Mouse (Mus musculus) CD4-positive helper T cell, adult 2 months (primary cell): ENCODE results near the gene Arfgap2.

Experiments used
- DNase-seq: peaks from one replicate; pipeline ENCODE4 v3.0.0-alpha.2; 2012; ENCODE audit warnings: low read depth, missing footprints, low spot score

Arfgap2 gene

DNA sequence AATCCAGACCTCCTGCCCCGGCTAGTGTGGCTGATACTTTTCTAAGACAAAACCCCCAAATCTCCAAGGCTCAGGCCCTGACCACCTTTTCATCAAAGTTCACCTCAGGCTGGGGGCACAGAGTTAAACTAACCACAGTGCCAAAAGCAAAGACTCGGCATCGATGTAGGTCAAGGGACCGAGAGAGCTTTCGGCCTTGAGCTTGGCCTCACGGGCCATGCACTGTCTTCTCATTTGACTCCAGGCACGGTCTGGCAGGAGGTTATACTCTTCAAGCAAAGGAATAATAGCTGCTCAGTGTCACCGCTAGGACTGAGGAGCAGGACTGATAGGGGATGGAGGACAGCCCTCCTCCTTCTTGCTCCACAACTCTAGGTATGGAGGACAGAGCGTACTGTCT, 41.2 kb downstream of the Arfgap2 start:
- no peak for DNase-seq

DNA sequence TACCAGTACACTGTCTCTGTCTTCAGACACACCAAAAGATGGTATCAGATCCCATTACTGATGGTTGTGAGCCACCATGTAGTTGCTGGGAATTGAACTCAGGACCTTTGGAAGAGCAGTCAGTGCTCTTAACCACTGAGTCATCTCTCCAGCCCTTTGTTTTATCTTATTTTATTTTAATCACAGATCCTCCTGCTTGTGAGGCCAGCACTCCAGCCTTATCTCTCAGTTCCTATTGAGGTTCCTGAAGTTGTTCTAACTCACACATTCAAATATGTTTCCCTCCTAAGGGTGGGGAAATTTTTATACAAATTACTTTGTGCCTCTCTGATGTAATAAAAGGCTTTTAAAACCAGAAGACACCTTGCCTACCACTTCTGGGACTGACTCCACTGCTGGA, 41.8 kb downstream of the Arfgap2 start:
- no peak for DNase-seq

DNA sequence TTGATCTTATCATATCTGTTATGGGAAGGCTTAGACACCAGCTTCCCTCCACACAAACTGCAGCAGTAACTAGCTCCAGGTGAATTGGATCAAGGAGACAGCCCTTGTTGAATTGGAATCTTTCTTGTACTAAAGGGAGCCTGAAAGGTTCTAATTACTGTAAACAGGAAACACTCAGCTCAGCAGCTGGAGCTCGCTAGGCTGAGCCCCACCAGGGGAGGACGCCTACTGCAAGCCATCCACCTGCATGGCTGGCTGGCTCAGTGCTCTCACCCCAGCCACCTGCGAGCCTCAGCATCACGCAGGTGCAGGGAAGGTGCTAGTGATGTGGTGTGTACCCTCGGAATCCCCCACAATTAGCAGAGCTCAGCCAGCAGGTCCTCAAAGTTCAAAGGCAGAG, 43.9 kb downstream of the Arfgap2 start:
- DNase-seq = peak; percentile 6

DNA sequence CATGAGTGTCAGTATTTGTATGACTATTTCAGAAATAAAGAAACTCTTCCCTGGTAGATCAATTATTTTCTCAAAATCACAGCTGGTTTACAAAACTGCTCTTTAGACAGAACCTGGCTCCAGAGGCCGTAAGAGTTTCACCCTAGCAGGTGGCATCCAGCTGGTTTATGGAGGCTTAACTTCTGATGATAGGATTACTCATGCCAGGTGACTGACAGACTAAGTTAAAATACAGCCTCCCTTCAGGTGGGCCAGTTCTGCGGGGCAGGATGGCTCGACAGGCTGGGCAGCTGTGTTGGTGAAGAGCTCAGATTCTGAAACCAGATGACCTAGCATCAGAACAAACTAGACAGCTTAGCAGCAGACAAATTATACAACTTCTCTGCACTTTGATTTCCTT, 44.8 kb downstream of the Arfgap2 start:
- no peak for DNase-seq

DNA sequence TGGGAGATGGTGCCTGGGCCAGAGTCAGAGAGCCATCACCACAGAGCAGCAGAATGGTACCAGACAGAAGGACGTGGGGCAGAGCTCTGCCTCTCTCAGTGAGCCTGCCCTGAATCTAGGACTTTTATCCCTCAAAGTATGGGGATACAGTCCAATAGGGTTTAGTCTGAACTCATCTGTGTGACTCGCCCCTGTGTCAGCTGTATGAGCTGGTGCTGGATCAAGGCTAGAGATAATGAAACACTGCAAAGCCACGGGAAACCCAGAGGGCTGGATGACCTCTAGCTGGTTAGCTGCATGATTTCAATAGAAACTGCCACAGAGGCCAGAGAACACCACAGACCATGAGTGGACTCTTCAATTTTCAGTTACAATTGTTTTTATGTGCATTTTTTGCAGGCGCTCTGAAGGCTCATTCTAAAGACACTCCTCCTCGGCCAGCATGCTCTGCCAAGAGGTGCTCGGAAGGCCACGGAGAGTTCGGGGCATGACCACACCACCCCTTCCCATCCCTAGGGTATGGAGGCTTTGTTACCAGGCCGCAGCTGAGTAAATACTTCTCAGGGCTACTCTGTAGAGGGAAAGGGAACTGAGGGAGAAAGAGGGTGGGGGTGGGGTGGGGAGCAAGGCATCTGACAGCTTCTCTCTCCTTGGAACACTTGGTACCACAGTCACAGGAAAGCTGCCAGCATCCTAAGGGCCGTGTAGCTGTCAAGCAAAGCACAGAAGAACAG, 48.0 kb downstream of the Arfgap2 start:
- DNase-seq = no peak

DNA sequence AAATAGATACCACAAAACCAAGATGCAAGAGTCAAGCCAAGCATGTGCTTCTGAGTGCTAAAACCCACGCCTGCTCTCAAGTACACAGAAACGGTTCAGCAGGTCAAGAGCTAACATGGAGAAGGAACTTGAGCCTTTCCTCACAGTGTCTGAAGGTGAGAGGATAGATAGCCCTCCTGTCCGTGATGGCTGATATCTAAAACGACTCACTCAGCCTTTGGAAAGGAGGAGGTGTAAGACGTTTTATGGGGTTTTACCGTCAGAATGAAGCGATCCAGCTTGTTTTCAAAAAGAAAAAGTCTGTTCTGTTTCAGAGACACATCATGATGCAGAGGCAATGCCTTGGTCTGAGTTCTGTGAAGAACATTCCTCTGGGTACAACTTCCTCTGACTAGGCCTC, 49.4 kb downstream of the Arfgap2 start:
- DNase-seq = no peak

DNA sequence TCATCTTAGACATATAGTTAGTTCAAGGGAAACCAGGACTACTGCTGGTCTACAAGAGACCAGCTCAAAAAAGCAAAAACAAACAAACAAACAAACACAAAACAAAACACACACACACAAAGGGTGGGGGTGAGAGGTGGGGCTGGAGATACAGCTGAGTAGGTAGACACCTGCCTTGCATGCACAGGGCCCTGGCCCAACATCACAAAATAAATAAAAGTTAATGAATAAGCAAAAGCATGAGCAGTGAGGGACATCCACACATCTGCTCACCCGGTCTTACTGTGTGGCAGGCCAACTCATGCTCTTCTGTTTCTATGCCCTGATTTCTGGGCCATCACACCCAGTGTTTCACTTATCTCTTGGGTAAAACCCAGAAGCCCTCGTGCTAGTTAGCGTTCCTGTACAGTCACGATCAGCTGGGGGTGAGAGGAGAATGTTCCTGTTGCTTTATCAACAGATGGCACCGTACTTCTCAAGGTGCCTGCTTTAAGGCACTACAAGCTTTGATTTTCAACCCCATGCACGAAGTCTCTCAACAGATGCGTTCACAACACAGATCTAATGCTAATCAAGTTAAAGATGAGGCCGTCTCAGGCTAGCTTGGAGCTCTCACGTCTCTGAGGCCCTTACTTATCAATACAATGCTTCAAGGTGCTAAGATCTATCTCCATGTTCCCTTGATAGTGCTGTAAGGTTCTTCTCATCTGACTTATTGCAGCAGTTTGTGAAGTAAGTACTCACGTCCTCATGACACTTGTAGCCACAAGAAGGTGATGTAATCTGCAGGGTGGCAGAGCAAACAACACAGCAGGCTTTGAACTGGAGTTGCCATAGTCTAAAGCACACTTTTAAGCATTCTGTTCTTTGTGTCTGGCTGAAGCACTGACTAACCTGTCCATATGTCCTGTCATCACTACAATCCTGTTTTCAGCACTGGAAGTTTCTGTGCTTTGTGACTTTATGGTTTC, 56.1 kb downstream of the Arfgap2 start:
- DNase-seq = no peak

DNA sequence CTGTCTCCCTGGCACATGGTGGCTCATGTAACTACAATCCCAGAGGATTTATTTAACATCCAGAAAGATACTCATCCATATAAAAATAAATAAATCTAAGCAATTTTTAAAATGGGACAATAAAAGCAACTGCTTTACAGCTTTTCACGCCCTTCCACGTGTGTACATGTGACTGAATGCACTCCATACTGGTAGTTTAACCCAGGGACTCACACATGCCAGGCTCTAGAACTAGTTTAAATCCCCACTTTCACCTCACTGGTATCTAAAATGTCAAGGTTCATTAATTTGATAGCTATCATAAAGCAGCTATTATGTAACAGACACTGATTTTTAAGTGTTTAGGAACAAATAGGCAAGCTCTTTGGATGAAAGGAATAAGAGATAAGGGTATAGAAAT, 57.1 kb downstream of the Arfgap2 start:
- DNase-seq = no peak

DNA sequence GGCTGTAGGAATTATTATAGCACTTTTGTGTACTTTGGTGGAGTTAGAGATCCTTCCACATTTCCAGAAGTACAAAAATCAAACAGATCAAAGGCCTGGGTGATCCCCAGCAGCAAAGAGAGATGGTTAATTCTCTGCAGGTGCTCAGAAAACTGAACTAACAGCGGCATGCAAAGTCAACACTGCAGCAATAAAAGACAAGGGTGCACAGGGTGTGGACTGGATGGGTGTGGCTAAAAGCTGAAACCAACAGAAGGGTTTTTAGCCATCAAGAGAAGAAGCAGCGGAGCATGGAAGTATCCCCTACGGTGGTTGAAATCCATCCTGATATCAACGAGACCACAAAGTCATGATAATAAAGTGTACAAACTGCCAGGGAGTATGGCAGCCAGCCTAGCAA, 57.7 kb downstream of the Arfgap2 start:
- no peak for DNase-seq

DNA sequence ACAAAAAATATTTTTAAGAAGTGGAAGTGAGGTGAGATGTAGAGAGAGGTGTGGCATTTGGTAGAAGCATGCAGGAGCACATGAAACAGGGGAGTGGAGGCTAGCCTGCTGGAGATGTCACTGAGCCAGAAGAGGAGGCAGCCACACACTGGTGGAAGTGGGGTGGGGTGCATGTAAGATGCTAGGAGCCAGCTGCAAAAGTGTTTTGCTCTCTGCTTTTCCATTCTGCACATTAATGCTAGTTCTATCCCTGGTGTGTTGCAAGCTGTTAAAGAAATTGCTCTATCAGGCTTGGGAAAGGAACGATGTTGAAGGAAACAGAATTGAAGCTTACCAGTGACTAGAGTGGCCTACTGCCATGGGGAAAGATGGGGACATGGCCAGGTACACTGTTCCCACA, 59.6 kb downstream of the Arfgap2 start:
- no peak for DNase-seq

DNA sequence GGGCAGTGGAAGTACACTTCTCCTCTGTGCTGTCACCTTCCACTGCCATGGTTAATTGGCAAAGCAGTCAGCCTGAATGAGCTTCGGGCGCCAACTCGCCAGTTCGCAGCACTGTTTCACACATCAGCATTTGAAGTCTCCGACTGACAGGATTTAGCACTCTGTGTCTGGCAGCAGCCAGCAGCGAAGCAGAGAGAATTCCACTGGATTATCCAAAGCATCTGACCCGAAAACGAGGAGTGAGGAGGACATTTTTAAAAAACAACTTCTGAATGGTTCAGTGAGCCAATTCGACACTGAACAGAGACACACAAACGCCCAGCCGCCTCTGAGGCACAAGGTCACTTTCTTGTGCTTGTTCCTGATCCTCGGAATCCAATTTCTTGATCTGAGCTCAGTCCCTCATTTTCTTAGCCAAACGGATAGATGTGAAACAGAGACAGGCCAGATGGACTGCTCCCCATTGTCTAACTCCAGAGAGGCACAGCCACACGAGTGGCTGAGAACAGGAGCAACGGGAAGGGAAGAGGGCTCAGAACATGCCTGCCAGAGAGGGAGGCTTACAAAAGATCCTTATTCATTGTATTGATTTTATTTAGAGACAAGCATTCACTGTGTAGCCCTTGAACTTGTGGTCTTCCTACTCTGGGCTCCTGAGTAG, 60.1 kb downstream of the Arfgap2 start:
- no peak for DNase-seq
